Mouse (Mus musculus): ENCODE data around the gene Pbxip1. TPM values are rescaled to one million over a fixed set of nuclear protein-coding genes. Genes with fewer than 3 reads are reported as not detected.

Gene Pbxip1
- polyA plus RNA-seq, 1 experiment from 2014 or later: 20.4 TPM

DNA sequence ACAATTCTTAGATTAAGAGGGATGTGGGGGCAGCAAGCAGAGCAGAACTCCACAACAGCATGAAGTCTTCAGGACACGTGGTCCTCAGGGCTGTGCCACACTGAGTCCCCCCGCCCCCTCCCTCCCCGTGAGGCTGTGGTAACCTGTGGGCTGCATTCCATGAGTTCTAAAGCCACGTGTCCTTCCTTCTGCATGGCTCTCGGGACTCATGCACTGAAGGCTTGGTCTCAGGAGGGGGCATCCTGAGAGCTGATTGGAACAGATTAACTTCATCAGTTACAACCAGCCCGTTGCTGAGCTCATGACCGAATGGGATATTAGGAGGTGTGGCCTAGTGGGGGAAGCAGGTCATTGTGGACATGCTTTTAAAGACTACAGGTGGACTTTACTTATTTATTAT lies 63.2 kb downstream of the Pbxip1 start:
- Histone ChIP-seq H3K27me3 (no peaks in the 10 kb centered on the region), H3K9me3 (no peaks in the 10 kb centered on the region), H3K4me3 (no peak overlapping the region), H3K4me1 (replicated peaks) (no peaks in the 10 kb centered on the region), H3K4me2 (no peak overlapping the region), H3K9ac (no peak overlapping the region), H3K36me3 (no peaks in the 10 kb centered on the region), H3K27ac (replicated peaks) (no peak overlapping the region)
- no peak for ATAC-seq (ENCODE audit: low FRiP score, low read depth)
- WGBS: 47% methylated on average over 7 of the region's 7 CpGs

Other genes with a start within 250 kb of the Pbxip1 start
- gene Gba, start 233.8 kb upstream of the Pbxip1 start, polyA plus RNA-seq (2015; fragmentation: Nextera tagmentation; extraction: Ambion mirVana): 46.6 and 48.0 TPM in 2 replicates
- gene Thbs3, start 221.5 kb upstream of the Pbxip1 start, polyA plus RNA-seq (2015; fragmentation: Nextera tagmentation; extraction: Ambion mirVana): 51.5 and 51.6 TPM in 2 replicates
- gene Mtx1, start 209.6 kb upstream of the Pbxip1 start, polyA plus RNA-seq (2015; fragmentation: Nextera tagmentation; extraction: Ambion mirVana): 149 and 152 TPM in 2 replicates
- 1.2 and 1.6 TPM in 2 replicates for gene Muc1, start 207.6 kb upstream of the Pbxip1 start, polyA plus RNA-seq (2015; fragmentation: Nextera tagmentation; extraction: Ambion mirVana)
- 196 and 211 TPM in 2 replicates for gene Krtcap2, start 190.7 kb upstream of the Pbxip1 start, polyA plus RNA-seq (2015; fragmentation: Nextera tagmentation; extraction: Ambion mirVana)
- gene Trim46, start 190.4 kb upstream of the Pbxip1 start, polyA plus RNA-seq (2015; fragmentation: Nextera tagmentation; extraction: Ambion mirVana): 71.3 and 81.6 TPM in 2 replicates
- gene Dpm3, start 177.3 kb upstream of the Pbxip1 start, polyA plus RNA-seq (2015; fragmentation: Nextera tagmentation; extraction: Ambion mirVana): 80.0 and 88.4 TPM in 2 replicates
- gene Slc50a1, start 166.1 kb upstream of the Pbxip1 start, polyA plus RNA-seq (2015; fragmentation: Nextera tagmentation; extraction: Ambion mirVana): 36.2 and 38.5 TPM in 2 replicates
- 8.9 and 9.1 TPM in 2 replicates for gene Efna1, start 155.6 kb upstream of the Pbxip1 start, polyA plus RNA-seq (2015; fragmentation: Nextera tagmentation; extraction: Ambion mirVana)
- gene Efna3, start 113.7 kb upstream of the Pbxip1 start, polyA plus RNA-seq (2015; fragmentation: Nextera tagmentation; extraction: Ambion mirVana): 62.4 and 72.3 TPM in 2 replicates
- gene Efna4, start 98.7 kb upstream of the Pbxip1 start, polyA plus RNA-seq (2015; fragmentation: Nextera tagmentation; extraction: Ambion mirVana): 6.0 and 7.4 TPM in 2 replicates
- gene Adam15, start 86.7 kb upstream of the Pbxip1 start, polyA plus RNA-seq (2015; fragmentation: Nextera tagmentation; extraction: Ambion mirVana): 71.0 and 77.1 TPM in 2 replicates
- 0.09 and 0.34 TPM in 2 replicates for gene Dcst2, start 74.7 kb upstream of the Pbxip1 start, polyA plus RNA-seq (2015; fragmentation: Nextera tagmentation; extraction: Ambion mirVana)
- 0.89 and 1.1 TPM in 2 replicates for gene Dcst1, start 71.5 kb upstream of the Pbxip1 start, polyA plus RNA-seq (2015; fragmentation: Nextera tagmentation; extraction: Ambion mirVana)
- gene Zbtb7b, start 41.9 kb upstream of the Pbxip1 start, polyA plus RNA-seq (2015; fragmentation: Nextera tagmentation; extraction: Ambion mirVana): 0.82 and 0.83 TPM in 2 replicates
- gene Lenep, start 33.9 kb upstream of the Pbxip1 start, polyA plus RNA-seq (2015; fragmentation: Nextera tagmentation; extraction: Ambion mirVana): 0.89 TPM in 1 of 2 replicates, not detected in the other
- gene Flad1, start 24.8 kb upstream of the Pbxip1 start, polyA plus RNA-seq (2015; fragmentation: Nextera tagmentation; extraction: Ambion mirVana): 33.3 and 34.9 TPM in 2 replicates
- gene Cks1b, start 18.3 kb upstream of the Pbxip1 start, polyA plus RNA-seq (2015; fragmentation: Nextera tagmentation; extraction: Ambion mirVana): 95.9 and 110 TPM in 2 replicates
- gene Shc1, start 18.3 kb upstream of the Pbxip1 start, polyA plus RNA-seq (2015; fragmentation: Nextera tagmentation; extraction: Ambion mirVana): 20.0 and 21.8 TPM in 2 replicates
- gene Pygo2, start 6.5 kb upstream of the Pbxip1 start, polyA plus RNA-seq (2015; fragmentation: Nextera tagmentation; extraction: Ambion mirVana): 43.1 and 45.8 TPM in 2 replicates
- 127 and 130 TPM in 2 replicates for gene Pmvk, start 17.8 kb downstream of the Pbxip1 start, polyA plus RNA-seq (2015; fragmentation: Nextera tagmentation; extraction: Ambion mirVana)
- 9.1 and 9.6 TPM in 2 replicates for gene Kcnn3, start 83.5 kb downstream of the Pbxip1 start, polyA plus RNA-seq (2015; fragmentation: Nextera tagmentation; extraction: Ambion mirVana)

All from hindbrain, embryonic 15.5 days (tissue).